Mouse (Mus musculus) neural tube, embryonic 12.5 days (tissue): Measurements from ENCODE around the gene Gdpd1. TPM values are rescaled to one million over a fixed set of nuclear protein-coding genes. Genes with fewer than 3 reads are reported as not detected.

Experiments
- ATAC-seq: fragments of 200-750 bp; cut with Nextera tagmentation; 2 replicates; pipeline ENCODE4 v1.8.0; 2017; ENCODE audit warnings: low read depth, mild to moderate bottlenecking, moderate TSS enrichment, moderate library complexity; ENCODE audit not compliant: low FRiP score
- H3K27ac ChIP-seq: fragments of 300-500 bp; sonication (generic); 2 replicates; pipeline ENCODE4 v1.5.1; 2016
- H3K27me3 ChIP-seq: fragments of 300-500 bp; sonication (generic); replicated peaks from 2 replicates; pipeline ENCODE4 v1.6.1; 2016; ENCODE audit warnings: mild to moderate bottlenecking
- H3K36me3 ChIP-seq: fragments of 300-500 bp; sonication (generic); 2 replicates; pipeline ENCODE4 v1.6.1; 2016; ENCODE audit warnings: mild to moderate bottlenecking
- H3K4me1 ChIP-seq: fragments of 300-500 bp; sonication (generic); 2 replicates; pipeline ENCODE4 v1.6.1; 2016
- H3K4me2 ChIP-seq: fragments of 300-500 bp; sonication (generic); replicated peaks from 2 replicates; pipeline ENCODE4 v1.6.1; 2016; ENCODE audit warnings: mild to moderate bottlenecking
- H3K4me3 ChIP-seq: fragments of 300-500 bp; sonication (generic); 2 replicates; pipeline ENCODE4 v1.5.1; 2016
- H3K9ac ChIP-seq: fragments of 300-500 bp; sonication (generic); 2 replicates; pipeline ENCODE4 v1.6.1; 2016; ENCODE audit warnings: mild to moderate bottlenecking
- H3K9me3 ChIP-seq: fragments of 300-500 bp; sonication (generic); 2 replicates; pipeline ENCODE4 v1.6.1; 2016; ENCODE audit warnings: mild to moderate bottlenecking
- WGBS: fragments of 180-500 bp; shearing (Covaris S2); methylation state at CpG from one replicate; pipeline ENCODE4 v1.1.7; 2016; 5-methylcytosine and 5-hydroxymethylcytosine counted together
- polyA plus RNA-seq: library from polyadenylated mRNA; unstranded; fragments of >200 nt; fragmentation: Nextera tagmentation; extraction: Ambion mirVana; gene quantifications from 2 replicates; pipeline ENCODE4 v1.2.1, GENCODE M21; 2016

Gene Gdpd1
- polyA plus RNA-seq, 1 experiment from 2014 or later: 158 TPM

- no peak overlapping the region for H3K4me3 ChIP-seq
- H3K27me3 ChIP-seq: no peaks in the 10 kb centered on the region
- H3K27ac ChIP-seq: no peak overlapping the region
- no peak overlapping the region for H3K4me2 ChIP-seq
- ATAC-seq: no peak
- no peak overlapping the region for H3K9ac ChIP-seq
- H3K4me1 ChIP-seq: no peaks in the 10 kb centered on the region
- H3K9me3 ChIP-seq: no peaks in the 10 kb centered on the region
- H3K36me3 ChIP-seq: no peaks in the 10 kb centered on the region
These were observed 52.3 kb downstream of the Gdpd1 start for GRCm38 (mm10) chr11:87021551-87021950.

GRCm38 (mm10) chr11:87020449-87020848 lies 53.4 kb downstream of the Gdpd1 start:
- Histone ChIP-seq H3K4me1 (no peaks in the 10 kb centered on the region), H3K9ac (no peak overlapping the region), H3K36me3 (no peaks in the 10 kb centered on the region), H3K9me3 (no peaks in the 10 kb centered on the region), H3K27me3 (no peaks in the 10 kb centered on the region), H3K4me2 (no peak overlapping the region), H3K27ac (no peak overlapping the region), H3K4me3 (no peak overlapping the region)
- WGBS: 85% methylated on average over 5 of the region's 5 CpGs
- ATAC-seq: no peak

- H3K27me3 ChIP-seq: no peaks in the 10 kb centered on the region
- no peak overlapping the region for H3K4me3 ChIP-seq
- no peaks in the 10 kb centered on the region for H3K36me3 ChIP-seq
- H3K9me3 ChIP-seq: no peaks in the 10 kb centered on the region
- H3K4me1 ChIP-seq: no peaks in the 10 kb centered on the region
- no peak for ATAC-seq
- no peak overlapping the region for H3K9ac ChIP-seq
- H3K4me2 ChIP-seq: no peak overlapping the region
- H3K27ac ChIP-seq: no peak overlapping the region
- 90% methylated on average over 8 of the region's 8 CpGs for WGBS
These were observed 54.4 kb downstream of the Gdpd1 start for GRCm38 (mm10) chr11:87019431-87019830.

GRCm38 (mm10) chr11:87018081-87018480 lies 55.8 kb downstream of the Gdpd1 start:
- H3K27ac ChIP-seq: no peak overlapping the region
- H3K4me2 ChIP-seq: no peak overlapping the region
- H3K4me1 ChIP-seq: no peaks in the 10 kb centered on the region
- no peak overlapping the region for H3K4me3 ChIP-seq
- H3K36me3 ChIP-seq: no peaks in the 10 kb centered on the region
- no peak for ATAC-seq
- 86% methylated on average over 4 of the region's 4 CpGs for WGBS
- H3K9ac ChIP-seq: no peak overlapping the region
- no peaks in the 10 kb centered on the region for H3K27me3 ChIP-seq
- no peaks in the 10 kb centered on the region for H3K9me3 ChIP-seq

- WGBS: 86% methylated on average over 3 of the region's 3 CpGs
- ATAC-seq: no peak
- H3K27ac ChIP-seq: no peak overlapping the region
- no peak overlapping the region for H3K4me3 ChIP-seq
- H3K4me2 ChIP-seq: no peak overlapping the region
- H3K9me3 ChIP-seq: no peaks in the 10 kb centered on the region
- no peaks in the 10 kb centered on the region for H3K36me3 ChIP-seq
- no peak overlapping the region for H3K9ac ChIP-seq
- no peaks in the 10 kb centered on the region for H3K4me1 ChIP-seq
- H3K27me3 ChIP-seq: no peaks in the 10 kb centered on the region
These were observed 58.2 kb downstream of the Gdpd1 start for GRCm38 (mm10) chr11:87015691-87016090.

GRCm38 (mm10) chr11:87010476-87010875 lies 63.4 kb downstream of the Gdpd1 start:
- Histone ChIP-seq H3K4me2 (no peak overlapping the region), H3K36me3 (no peaks in the 10 kb centered on the region), H3K9ac (no peak overlapping the region), H3K4me3 (no peak overlapping the region), H3K4me1 (peaks cover 10% of the 10 kb centered on the region; the same call in 1 of the 2 replicates), H3K9me3 (no peaks in the 10 kb centered on the region), H3K27me3 (no peaks in the 10 kb centered on the region), H3K27ac (no peak overlapping the region)
- 37% methylated on average over 9 of the region's 9 CpGs for WGBS
- ATAC-seq: no peak

GRCm38 (mm10) chr11:87007371-87007770 lies 66.5 kb downstream of the Gdpd1 start:
- no peak for ATAC-seq
- no peaks in the 10 kb centered on the region for H3K9me3 ChIP-seq
- no peak overlapping the region for H3K4me3 ChIP-seq
- H3K4me2 ChIP-seq: no peak overlapping the region
- no peak overlapping the region for H3K27ac ChIP-seq
- peaks cover 10% of the 10 kb centered on the region; the same call in 1 of the 2 replicates for H3K4me1 ChIP-seq
- WGBS: 15% methylated on average over 8 of the region's 8 CpGs
- H3K27me3 ChIP-seq: no peaks in the 10 kb centered on the region
- H3K9ac ChIP-seq: no peak overlapping the region
- H3K36me3 ChIP-seq: no peaks in the 10 kb centered on the region

- H3K9ac ChIP-seq: no peak overlapping the region
- no peak overlapping the region for H3K4me3 ChIP-seq
- H3K4me1 ChIP-seq: peaks cover 10% of the 10 kb centered on the region; the same call in 1 of the 2 replicates
- H3K27me3 ChIP-seq: no peaks in the 10 kb centered on the region
- H3K9me3 ChIP-seq: no peaks in the 10 kb centered on the region
- H3K36me3 ChIP-seq: no peaks in the 10 kb centered on the region
- 71% methylated on average over 12 of the region's 12 CpGs for WGBS
- no peak for ATAC-seq
- no peak overlapping the region for H3K27ac ChIP-seq
- H3K4me2 ChIP-seq: no peak overlapping the region
These were observed 68.7 kb downstream of the Gdpd1 start for GRCm38 (mm10) chr11:87004960-87005755.

- H3K4me3 ChIP-seq: no peak overlapping the region
- ATAC-seq: no peak
- no peaks in the 10 kb centered on the region for H3K36me3 ChIP-seq
- H3K27me3 ChIP-seq: no peaks in the 10 kb centered on the region
- no peaks in the 10 kb centered on the region for H3K9me3 ChIP-seq
- no peak overlapping the region for H3K27ac ChIP-seq
- no peak overlapping the region for H3K4me2 ChIP-seq
- WGBS: 78% methylated on average over 10 of the region's 10 CpGs
- H3K9ac ChIP-seq: no peak overlapping the region
- H3K4me1 ChIP-seq: peaks cover 6% of the 10 kb centered on the region; the same call in 1 of the 2 replicates
These were observed 71.6 kb downstream of the Gdpd1 start for GRCm38 (mm10) chr11:87002078-87002829.

GRCm38 (mm10) chr11:87001217-87001616 lies 72.6 kb downstream of the Gdpd1 start:
- H3K9ac ChIP-seq: no peak overlapping the region
- no peak overlapping the region for H3K4me2 ChIP-seq
- no peak overlapping the region for H3K27ac ChIP-seq
- no peaks in the 10 kb centered on the region for H3K9me3 ChIP-seq
- no peaks in the 10 kb centered on the region for H3K36me3 ChIP-seq
- no peaks in the 10 kb centered on the region for H3K4me1 ChIP-seq
- no peak overlapping the region for H3K4me3 ChIP-seq
- H3K27me3 ChIP-seq: no peaks in the 10 kb centered on the region
- 88% methylated on average over 8 of the region's 8 CpGs for WGBS
- no peak for ATAC-seq

GRCm38 (mm10) chr11:86996266-86996665 lies 77.6 kb downstream of the Gdpd1 start:
- no peaks in the 10 kb centered on the region for H3K36me3 ChIP-seq
- WGBS: 48% methylated on average over 2 of the region's 2 CpGs
- H3K9me3 ChIP-seq: no peaks in the 10 kb centered on the region
- no peaks in the 10 kb centered on the region for H3K27me3 ChIP-seq
- no peak for ATAC-seq
- no peak overlapping the region for H3K4me3 ChIP-seq
- no peak overlapping the region for H3K4me2 ChIP-seq
- H3K9ac ChIP-seq: no peak overlapping the region
- H3K27ac ChIP-seq: no peak overlapping the region
- H3K4me1 ChIP-seq: peaks cover 24% of the 10 kb centered on the region

GRCm38 (mm10) chr11:86995625-86996221 lies 78.1 kb downstream of the Gdpd1 start:
- Histone ChIP-seq H3K4me2 (no peak overlapping the region), H3K9me3 (no peaks in the 10 kb centered on the region), H3K27ac (no peak overlapping the region), H3K27me3 (no peaks in the 10 kb centered on the region), H3K9ac (no peak overlapping the region), H3K4me3 (no peak overlapping the region), H3K36me3 (no peaks in the 10 kb centered on the region), H3K4me1 (peaks cover 25% of the 10 kb centered on the region)
- 39% methylated on average over 6 of the region's 6 CpGs for WGBS
- ATAC-seq: no peak
